Mouse (Mus musculus) neural tube, embryonic 15.5 days (tissue): Measurements from ENCODE around the gene Dcst1. TPM values are rescaled to one million over a fixed set of nuclear protein-coding genes. Genes with fewer than 3 reads are reported as not detected.

ENCODE experiments used
- ATAC-seq: fragments of 200-750 bp; cut with Nextera tagmentation; 2 replicates; pipeline ENCODE4 v1.8.0; 2017; ENCODE audit warnings: mild to moderate bottlenecking, moderate TSS enrichment, moderate library complexity; ENCODE audit not compliant: low FRiP score
- H3K27ac ChIP-seq: fragments of 300-500 bp; sonication (generic); replicated peaks from 2 replicates; pipeline ENCODE4 v1.5.1; 2015; ENCODE audit warnings: mild to moderate bottlenecking, inconsistent platforms
- H3K27me3 ChIP-seq: fragments of 300-500 bp; sonication (generic); replicated peaks from 2 replicates; pipeline ENCODE4 v1.6.1; 2015; ENCODE audit warnings: inconsistent platforms
- H3K36me3 ChIP-seq: fragments of 300-500 bp; sonication (generic); 2 replicates; pipeline ENCODE4 v1.6.1; 2015; ENCODE audit warnings: inconsistent platforms
- H3K4me1 ChIP-seq: fragments of 300-500 bp; sonication (generic); 2 replicates; pipeline ENCODE4 v1.6.1; 2015; ENCODE audit warnings: inconsistent platforms
- H3K4me2 ChIP-seq: fragments of 300-500 bp; sonication (generic); 2 replicates; pipeline ENCODE4 v1.6.1; 2015; ENCODE audit warnings: inconsistent platforms, mild to moderate bottlenecking, moderate library complexity
- H3K4me3 ChIP-seq: fragments of 300-500 bp; sonication (generic); replicated peaks from 2 replicates; pipeline ENCODE4 v1.5.1; 2015; ENCODE audit warnings: mild to moderate bottlenecking, inconsistent platforms
- H3K9ac ChIP-seq: fragments of 300-500 bp; sonication (generic); replicated peaks from 2 replicates; pipeline ENCODE4 v1.6.1; 2015; ENCODE audit warnings: mild to moderate bottlenecking, inconsistent platforms
- H3K9me3 ChIP-seq: fragments of 300-500 bp; sonication (generic); replicated peaks from 2 replicates; pipeline ENCODE4 v1.6.1; 2016; ENCODE audit warnings: inconsistent platforms
- WGBS: fragments of 180-500 bp; shearing (Covaris S2); methylation state at CpG from one replicate; pipeline ENCODE4 v1.1.7; 2015; ENCODE audit warnings: mixed read lengths; 5-methylcytosine and 5-hydroxymethylcytosine counted together
- polyA plus RNA-seq: library from polyadenylated mRNA; unstranded; fragments of >200 nt; fragmentation: Nextera tagmentation; extraction: Ambion mirVana; gene quantifications from 2 replicates; pipeline ENCODE4 v1.2.1, GENCODE M21; 2015

Gene Dcst1
- 0.86 and 1.2 TPM in 2 replicates for polyA plus RNA-seq

DNA sequence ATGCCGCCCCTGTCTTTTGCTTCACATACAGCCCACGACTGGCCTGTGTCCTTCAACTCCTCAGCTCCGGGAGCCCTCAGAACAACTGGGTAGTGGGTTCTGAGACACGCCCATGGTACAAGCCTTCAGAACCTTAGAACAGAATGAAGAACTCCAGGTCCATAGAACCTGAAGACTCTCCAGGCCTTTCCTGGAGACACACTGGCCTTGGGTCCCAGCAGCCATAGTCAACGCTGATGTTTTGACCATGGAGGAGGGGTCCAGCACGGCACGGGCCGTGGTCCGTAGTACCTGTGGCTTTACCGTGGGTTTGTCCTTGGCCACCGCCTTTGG lies at the start of gene Dcst1:
TSS of gene Dcst1 (minus strand) at position 101 of the 333 bp plus-strand sequence.
- 88% methylated on average over 11 of the region's 11 CpGs for WGBS
- H3K27ac ChIP-seq, result no peak within 1 kb of the TSS
- no peaks in the 10 kb centered on the region for H3K4me1 ChIP-seq
- no peaks in the 10 kb centered on the region for H3K36me3 ChIP-seq
- H3K9ac ChIP-seq, result no peak within 1 kb of the TSS
- no peak within 1 kb of the TSS for H3K4me2 ChIP-seq
- H3K27me3 ChIP-seq, result no peaks in the 10 kb centered on the region
- no peak for ATAC-seq
- no peak within 1 kb of the TSS for H3K4me3 ChIP-seq
- no peaks in the 10 kb centered on the region for H3K9me3 ChIP-seq

DNA sequence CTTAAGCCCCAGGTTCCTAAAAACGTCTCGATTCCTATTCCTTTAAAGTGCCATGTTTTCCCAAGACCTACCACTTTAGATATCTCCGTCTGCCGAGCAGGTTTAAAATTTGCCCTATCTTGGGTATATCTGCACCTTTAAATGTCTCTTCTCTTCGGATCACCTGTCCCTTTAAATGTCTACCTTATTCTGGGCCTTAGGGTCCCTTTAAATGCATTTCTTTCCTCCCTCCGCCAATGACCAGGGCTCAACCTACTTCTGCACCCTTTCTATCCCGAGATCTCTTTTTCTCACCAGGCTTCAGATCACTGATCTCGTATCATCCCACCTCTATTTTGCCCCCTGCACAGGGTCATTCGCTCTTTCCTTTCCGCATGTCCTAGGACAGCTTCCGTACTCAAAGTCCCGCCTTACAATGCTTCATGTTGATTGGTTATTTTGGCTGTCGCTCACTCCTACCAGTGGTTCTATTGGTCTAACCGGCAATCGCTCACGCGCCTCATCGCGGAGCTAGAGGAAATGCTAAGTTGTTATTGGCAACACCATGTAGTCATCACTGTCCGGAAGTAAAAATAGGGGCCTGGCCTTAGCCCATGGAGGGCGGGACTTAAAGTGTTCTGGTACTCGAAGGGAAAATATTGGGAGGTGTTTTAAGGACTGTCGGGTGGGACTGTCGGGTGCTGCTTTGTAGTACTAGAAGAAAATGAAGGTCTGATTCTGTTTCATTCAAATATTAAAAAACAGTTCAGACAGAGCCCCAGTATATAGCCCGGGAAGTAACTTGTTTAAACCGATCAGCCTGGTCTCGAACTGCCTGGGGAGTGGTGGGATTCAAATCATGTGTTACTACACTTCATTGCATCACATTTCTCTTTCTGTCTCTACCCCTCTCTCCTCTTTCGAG lies 46.7 kb upstream of the Dcst1 start, which contains the start of gene Flad1:
TSS of gene Flad1 (minus strand) at position 381 of the 904 bp plus-strand sequence.
- Histone ChIP-seq H3K36me3 (peaks cover 24% of the 10 kb centered on the region), H3K27me3 (no peaks in the 10 kb centered on the region), H3K27ac (peak within 1 kb of the TSS; percentile 72), H3K4me2 (peak within 1 kb of the TSS; percentile 80), H3K4me3 (peak within 1 kb of the TSS; percentile 55), H3K9ac (peak within 1 kb of the TSS; percentile 56), H3K4me1 (peaks cover 20% of the 10 kb centered on the region), H3K9me3 (no peaks in the 10 kb centered on the region)
- 6% methylated on average over 28 of the region's 28 CpGs for WGBS
- peak; percentile 98 for ATAC-seq

DNA sequence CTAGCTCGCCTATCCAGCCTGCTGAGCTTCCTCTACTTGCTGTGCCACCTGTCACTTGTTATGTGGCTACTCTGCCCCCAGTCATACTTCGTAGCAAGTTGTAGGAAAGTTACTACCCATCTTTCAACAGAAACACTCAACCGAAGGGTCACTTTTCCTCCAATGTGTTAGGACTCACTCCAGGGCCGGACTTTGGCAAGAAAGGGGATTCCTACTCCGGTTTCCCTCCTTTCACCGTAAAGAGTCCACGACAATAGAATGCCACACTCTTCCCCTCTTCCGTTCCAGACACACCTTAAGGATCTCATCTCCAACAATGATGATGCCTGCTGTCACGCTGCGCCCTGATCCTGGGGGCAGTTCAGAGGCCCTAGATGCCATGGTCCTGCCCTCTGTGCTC lies 45.8 kb upstream of the Dcst1 start:
- ATAC-seq, result no peak; the same call in 1 of the 2 replicates
- peak overlapping the region; percentile 56 for H3K9ac ChIP-seq
- peak overlapping the region; percentile 55 for H3K4me3 ChIP-seq
- 83% methylated on average over 10 of the region's 10 CpGs for WGBS
- H3K36me3 ChIP-seq, result peaks cover 23% of the 10 kb centered on the region
- peak overlapping the region; percentile 72 for H3K27ac ChIP-seq
- peaks cover 18% of the 10 kb centered on the region for H3K4me1 ChIP-seq
- H3K4me2 ChIP-seq, result peak overlapping the region; percentile 80
- H3K9me3 ChIP-seq, result no peaks in the 10 kb centered on the region
- H3K27me3 ChIP-seq, result no peaks in the 10 kb centered on the region

DNA sequence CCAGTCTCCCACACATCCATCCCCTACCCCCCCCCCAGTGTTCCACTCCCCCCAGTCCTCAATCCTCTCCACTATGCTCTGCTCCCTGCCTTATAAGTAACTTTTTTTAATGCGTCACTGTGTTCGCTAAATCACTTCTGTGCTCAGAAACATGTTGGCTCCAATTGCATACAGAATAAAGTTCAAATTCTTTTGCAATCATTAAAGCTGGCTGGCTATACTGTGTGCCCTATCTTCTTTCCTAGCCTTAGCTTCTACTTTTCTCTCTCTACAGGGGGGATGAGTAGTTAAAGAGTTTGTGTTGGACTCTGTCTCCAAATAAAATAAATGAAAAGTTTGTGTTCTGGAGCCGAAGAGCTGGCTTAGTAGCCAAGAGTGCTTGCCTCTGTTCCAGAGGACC lies 44.6 kb upstream of the Dcst1 start:
- Histone ChIP-seq H3K27me3 (no peaks in the 10 kb centered on the region), H3K4me3 (no peak overlapping the region), H3K9ac (no peak overlapping the region), H3K36me3 (peaks cover 19% of the 10 kb centered on the region), H3K27ac (no peak overlapping the region), H3K4me2 (no peak overlapping the region), H3K4me1 (peaks cover 18% of the 10 kb centered on the region), H3K9me3 (no peaks in the 10 kb centered on the region)
- 98% methylated on average over 3 of the region's 3 CpGs for WGBS
- ATAC-seq, result no peak

DNA sequence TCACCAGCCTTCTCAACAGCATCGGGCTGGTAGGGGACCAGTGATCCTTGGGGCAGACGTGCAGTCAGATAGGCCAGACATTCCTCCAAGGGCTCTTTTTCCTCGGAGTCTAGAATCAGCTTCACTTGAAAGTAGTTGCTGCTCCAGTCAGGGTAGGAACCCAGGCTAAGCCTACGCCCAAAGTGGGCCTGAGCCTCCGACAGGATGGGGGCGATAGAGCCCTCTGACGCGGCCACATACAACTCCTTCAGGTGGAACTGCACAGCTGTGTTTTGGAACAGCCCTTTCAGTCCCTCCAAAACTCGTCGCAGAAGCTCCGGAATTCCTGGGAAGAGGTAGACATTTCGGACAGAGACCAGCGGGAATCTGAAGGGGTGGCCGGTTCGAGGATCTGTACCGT lies 43.4 kb upstream of the Dcst1 start:
- no peak overlapping the region for H3K4me2 ChIP-seq
- H3K9ac ChIP-seq, result no peak overlapping the region
- H3K4me1 ChIP-seq, result peaks cover 18% of the 10 kb centered on the region
- no peaks in the 10 kb centered on the region for H3K9me3 ChIP-seq
- H3K36me3 ChIP-seq, result peaks cover 21% of the 10 kb centered on the region
- H3K27ac ChIP-seq, result no peak overlapping the region
- H3K27me3 ChIP-seq, result no peaks in the 10 kb centered on the region
- WGBS, result 68% methylated on average over 16 of the region's 16 CpGs
- no peak overlapping the region for H3K4me3 ChIP-seq
- no peak for ATAC-seq

DNA sequence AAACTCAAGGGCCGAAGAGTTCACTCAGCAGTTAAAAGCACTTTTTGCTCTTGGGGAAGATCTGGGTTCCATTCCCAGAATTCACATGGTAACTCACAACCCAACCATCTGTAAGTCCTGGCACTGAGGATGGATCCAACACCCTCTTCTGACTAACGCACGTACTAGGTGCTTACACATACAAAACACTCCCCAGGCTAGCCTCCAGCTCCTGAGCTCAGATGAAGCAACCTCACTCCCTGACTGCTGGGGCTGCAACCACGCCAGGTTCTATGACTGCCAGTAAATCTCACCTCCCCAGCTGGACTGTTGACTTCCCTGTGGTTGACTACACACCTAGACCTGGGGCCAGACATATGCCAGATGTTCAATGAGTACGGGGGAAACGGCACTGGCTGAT lies 41.8 kb upstream of the Dcst1 start:
- Histone ChIP-seq H3K9ac (no peak overlapping the region), H3K36me3 (peaks cover 37% of the 10 kb centered on the region), H3K4me2 (no peak overlapping the region), H3K27me3 (no peaks in the 10 kb centered on the region), H3K4me3 (no peak overlapping the region), H3K9me3 (no peaks in the 10 kb centered on the region), H3K27ac (no peak overlapping the region), H3K4me1 (peaks cover 13% of the 10 kb centered on the region)
- 94% methylated on average over 6 of the region's 6 CpGs for WGBS
- ATAC-seq, result no peak

DNA sequence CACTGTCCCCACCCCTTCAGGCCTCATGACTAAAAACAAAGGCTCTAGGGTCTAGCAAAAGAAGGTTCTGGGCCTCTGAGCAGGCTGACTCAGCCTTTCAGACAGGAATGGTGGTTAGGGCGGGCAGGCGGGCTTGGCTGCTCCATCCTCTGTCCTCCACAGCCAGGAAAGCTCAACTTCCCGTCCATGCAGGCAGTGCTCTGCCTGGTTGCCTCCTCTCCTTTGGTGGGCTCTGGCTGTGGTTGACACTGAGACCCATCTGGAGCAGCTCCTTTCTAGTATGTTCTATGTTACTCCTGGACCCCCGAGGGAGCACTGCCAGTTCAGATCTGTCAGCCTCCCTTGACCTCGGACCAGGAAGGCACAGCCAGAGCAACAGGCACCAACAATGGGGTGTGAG lies 37.6 kb upstream of the Dcst1 start, which contains the start of gene Lenep:
TSS of gene Lenep (minus strand) at position 101 of the 400 bp plus-strand sequence.
- ATAC-seq, result no peak
- Histone ChIP-seq H3K36me3 (peaks cover 47% of the 10 kb centered on the region), H3K9me3 (no peaks in the 10 kb centered on the region), H3K4me3 (no peak within 1 kb of the TSS), H3K9ac (no peak within 1 kb of the TSS), H3K4me2 (no peak within 1 kb of the TSS), H3K4me1 (no peaks in the 10 kb centered on the region), H3K27ac (no peak within 1 kb of the TSS), H3K27me3 (0 out of 2 replicates have a peak, but pooled peaks cover 4% of the 10 kb centered on the region)
- 83% methylated on average over 5 of the region's 5 CpGs for WGBS

DNA sequence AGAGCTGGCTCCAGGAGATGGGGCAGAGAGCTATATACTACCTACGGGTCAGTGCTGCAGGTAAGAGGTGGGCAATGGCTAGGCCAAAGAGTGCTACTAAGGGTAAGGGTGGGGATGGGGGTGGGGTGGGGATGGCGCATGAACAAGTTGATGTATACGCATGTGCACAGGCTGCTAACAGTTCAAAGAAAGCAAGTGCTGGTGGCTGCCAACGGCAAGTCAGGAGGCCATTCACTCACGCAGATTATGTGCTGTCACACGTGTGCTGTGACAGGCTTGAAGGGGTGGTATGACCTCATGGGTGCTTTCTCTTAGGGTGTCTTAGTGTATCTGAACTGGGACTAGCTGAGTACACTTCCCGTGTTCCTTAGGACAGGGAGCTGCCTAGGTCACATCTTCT lies 36.3 kb upstream of the Dcst1 start:
- H3K4me2 ChIP-seq, result no peak overlapping the region
- H3K4me1 ChIP-seq, result peaks cover 4% of the 10 kb centered on the region; the same call in 1 of the 2 replicates
- H3K27ac ChIP-seq, result no peak overlapping the region
- H3K9me3 ChIP-seq, result no peaks in the 10 kb centered on the region
- 91% methylated on average over 7 of the region's 7 CpGs for WGBS
- ATAC-seq, result no peak
- peaks cover 45% of the 10 kb centered on the region for H3K36me3 ChIP-seq
- no peak overlapping the region for H3K4me3 ChIP-seq
- H3K27me3 ChIP-seq, result peaks cover 8% of the 10 kb centered on the region; the same call in 1 of the 2 replicates
- no peak overlapping the region for H3K9ac ChIP-seq

DNA sequence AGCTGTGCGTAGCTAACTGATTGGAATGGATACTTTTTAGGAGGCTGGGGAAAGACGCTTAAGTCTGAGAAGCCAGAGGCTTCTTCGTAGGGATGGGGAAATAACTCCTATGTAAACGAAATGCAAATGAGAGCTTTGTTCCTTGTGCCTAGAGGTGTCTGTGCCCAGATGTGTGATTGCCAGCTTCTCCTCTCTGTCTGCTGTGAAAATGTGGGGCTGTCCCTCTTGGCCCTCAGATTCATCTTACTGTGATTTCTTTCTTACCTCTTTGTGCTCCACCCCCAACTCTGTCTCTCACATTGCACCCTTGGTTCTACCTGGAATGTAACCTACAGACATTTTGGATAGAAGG lies 31.6 kb upstream of the Dcst1 start:
- H3K4me2 ChIP-seq, result peak overlapping the region; percentile 97
- H3K27me3 ChIP-seq, result peaks cover 30% of the 10 kb centered on the region
- H3K9ac ChIP-seq, result no peak overlapping the region
- WGBS, result under 1% methylated on average over 4 of the region's 4 CpGs
- H3K4me1 ChIP-seq, result peaks cover 50% of the 10 kb centered on the region
- no peak for ATAC-seq
- H3K27ac ChIP-seq, result no peak overlapping the region
- peaks cover 10% of the 10 kb centered on the region for H3K36me3 ChIP-seq
- peak overlapping the region; percentile 48; the same call in 1 of the 2 replicates for H3K4me3 ChIP-seq
- H3K9me3 ChIP-seq, result no peaks in the 10 kb centered on the region

DNA sequence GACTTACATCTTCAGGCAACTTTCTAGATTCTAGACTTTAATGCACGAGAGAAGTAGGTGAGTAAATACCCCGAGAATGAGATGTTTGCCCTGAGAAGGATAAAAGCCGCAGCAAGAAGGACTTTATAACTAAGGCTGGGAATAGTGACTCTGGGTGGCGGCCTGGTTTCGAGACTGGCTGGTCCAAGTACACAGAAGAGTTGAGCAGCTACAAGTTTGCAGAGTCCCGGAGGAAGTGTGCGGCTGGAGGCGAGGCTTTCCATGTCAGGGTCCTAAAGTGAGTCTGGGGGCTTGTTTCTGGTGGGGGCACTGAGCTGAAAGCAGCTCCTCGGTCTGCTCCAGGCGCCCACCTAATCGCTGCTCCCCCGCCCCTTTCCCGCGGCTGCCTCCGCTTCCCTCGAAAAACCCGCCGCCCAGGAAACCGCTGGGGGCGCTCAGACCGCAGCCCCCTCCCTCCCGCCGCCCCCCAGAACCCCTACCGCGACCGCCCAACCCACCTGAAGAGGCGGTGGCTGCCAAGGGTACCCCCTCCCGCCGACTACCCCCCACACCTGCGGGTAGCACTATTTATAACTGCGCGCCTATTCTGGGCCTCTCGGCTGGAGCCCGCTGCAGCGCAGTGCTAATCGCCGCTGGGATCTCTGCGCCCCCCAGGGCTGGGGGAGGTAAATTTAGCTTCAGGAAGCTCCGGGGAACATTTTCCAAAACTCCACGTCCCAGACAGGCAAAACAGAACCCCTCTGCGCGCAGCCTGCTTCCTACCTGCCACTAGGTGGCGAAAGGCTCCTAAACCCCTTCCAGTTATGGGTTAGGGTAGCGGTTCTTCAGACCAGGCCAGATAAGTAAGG lies 31.0 kb upstream of the Dcst1 start:
- Histone ChIP-seq H3K27me3 (peaks cover 30% of the 10 kb centered on the region), H3K4me2 (peak overlapping the region; percentile 97), H3K9ac (peak overlapping the region; percentile 47), H3K36me3 (peaks cover 4% of the 10 kb centered on the region), H3K4me3 (peak overlapping the region; percentile 48), H3K9me3 (no peaks in the 10 kb centered on the region), H3K4me1 (peaks cover 56% of the 10 kb centered on the region), H3K27ac (no peak overlapping the region)
- ATAC-seq, result no peak
- under 1% methylated on average over 44 of the region's 44 CpGs for WGBS

DNA sequence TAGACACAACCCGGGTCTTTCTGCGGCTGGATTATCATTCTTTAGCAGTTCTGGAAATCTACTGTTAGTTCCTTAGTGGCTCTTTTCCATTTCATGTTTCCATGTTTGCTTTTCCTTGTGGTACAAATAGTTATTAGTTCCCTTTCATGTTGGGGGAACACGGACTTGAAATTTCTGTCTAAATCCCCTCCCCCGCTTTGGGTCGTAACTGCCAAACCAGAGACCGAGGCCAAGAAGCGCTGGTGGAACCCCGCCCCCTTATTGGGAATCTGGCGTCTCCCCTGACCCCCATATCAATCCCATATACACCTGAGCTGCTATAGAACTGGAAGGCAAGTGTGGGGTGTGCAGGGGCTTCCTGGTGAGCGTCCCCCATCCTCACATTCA lies 30.4 kb upstream of the Dcst1 start:
- H3K27me3 ChIP-seq, result peaks cover 30% of the 10 kb centered on the region
- WGBS, result 3% methylated on average over 10 of the region's 10 CpGs
- no peak for ATAC-seq
- H3K27ac ChIP-seq, result peak overlapping the region; percentile 78
- H3K4me3 ChIP-seq, result peak overlapping the region; percentile 48
- peaks cover 60% of the 10 kb centered on the region for H3K4me1 ChIP-seq
- H3K9me3 ChIP-seq, result no peaks in the 10 kb centered on the region
- H3K9ac ChIP-seq, result peak overlapping the region; percentile 47; the same call in 1 of the 2 replicates
- peak overlapping the region; percentile 97 for H3K4me2 ChIP-seq
- peaks cover 2% of the 10 kb centered on the region; the same call in 1 of the 2 replicates for H3K36me3 ChIP-seq
